Mouse (Mus musculus) CD8-positive naive resting alpha-beta T cell, adult 2 months (primary cell): Measurements from ENCODE around the gene Ift22.

Source experiments
- DNase-seq, 2 experiments: peaks; one replicate each; pipeline ENCODE4 v3.0.0; 2022; ENCODE audit warnings: low read depth in 2 of 2, low spot score in 2 of 2

Ift22 gene

DNA sequence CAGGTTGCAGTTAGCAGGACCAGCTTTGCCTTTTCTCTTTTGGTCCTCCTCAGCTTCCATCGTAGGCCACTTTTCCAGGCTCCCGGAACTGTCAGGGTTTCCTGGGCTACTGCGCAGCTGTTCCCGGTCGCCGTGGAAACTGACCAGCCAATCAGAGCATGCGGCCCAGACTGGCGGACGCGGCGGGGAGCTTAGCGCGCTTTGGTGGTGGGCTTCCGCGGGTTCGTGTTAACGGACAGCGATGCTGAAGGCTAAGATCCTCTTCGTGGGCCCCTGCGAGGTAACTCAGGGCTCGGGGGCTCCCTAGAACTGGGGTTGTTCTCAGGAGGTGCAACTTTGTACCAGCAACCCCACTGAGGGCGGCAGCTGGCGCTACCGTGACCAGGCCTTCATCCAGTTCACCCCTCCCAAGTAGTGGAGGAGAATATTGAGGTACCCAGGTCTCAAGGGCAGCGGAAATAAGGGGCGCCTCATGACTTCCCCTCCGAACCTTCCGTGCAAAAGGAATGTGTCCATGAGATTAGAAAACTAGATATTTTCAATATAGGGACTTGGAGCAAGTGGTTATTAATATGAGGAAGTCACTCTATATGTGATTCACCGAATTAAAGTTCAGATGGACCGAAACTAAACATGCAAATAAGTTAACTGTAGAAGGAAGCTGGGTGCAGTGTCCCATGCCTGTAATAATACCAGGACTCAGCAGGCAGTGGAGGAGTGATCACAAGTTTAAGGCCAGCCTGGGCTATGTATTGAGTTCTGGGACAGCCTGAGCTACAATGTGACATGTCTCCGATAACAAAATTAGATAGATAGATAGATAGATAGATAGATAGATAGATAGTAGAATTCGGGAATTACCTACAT is at the start of gene Ift22:
Gene Ift22 (plus strand): TSS at position 160 of the 867 bp plus-strand sequence.
- DNase-seq, result peak; percentile 47 to 63

DNA sequence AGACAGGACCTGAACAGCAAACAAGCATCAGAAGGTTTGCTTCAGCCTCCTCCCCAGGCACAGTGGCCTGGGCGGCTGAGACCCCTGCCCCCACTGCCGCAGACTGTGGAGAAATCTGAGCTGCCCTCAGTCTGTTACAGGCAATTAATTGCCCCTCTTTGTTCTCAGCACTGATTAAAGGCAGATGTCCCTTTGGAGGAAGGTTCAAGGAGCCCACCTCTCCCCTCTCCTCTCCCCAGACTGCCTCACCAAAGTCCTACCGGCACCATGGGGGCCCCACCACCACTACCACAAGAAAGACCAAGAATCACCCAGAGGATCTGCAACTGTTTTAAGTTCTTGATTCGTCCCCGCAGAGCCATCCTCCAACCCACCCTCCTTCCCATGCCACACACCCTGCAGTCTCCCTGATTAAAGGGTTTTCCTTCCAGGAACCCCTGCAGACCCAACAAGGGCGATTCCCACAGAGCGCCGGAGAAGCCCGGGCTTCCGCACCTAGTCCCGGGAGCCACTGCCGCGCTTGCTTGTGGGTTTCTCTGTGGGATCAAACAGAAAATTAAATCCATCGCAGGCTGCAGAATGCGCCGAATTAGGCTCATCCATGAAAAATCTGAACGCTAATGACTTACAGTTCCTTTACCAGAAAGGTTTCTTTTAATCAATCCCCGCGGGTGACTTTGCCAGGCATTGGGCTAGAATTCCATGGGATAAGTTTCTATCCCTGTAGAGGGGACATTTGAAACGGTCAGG is 46.6 kb upstream of the Ift22 start:
- DNase-seq, result no peak

- no peak for DNase-seq
Measured at GRCm38 (mm10) chr5:136862806-136863205, 45.1 kb upstream of the Ift22 start.

DNA sequence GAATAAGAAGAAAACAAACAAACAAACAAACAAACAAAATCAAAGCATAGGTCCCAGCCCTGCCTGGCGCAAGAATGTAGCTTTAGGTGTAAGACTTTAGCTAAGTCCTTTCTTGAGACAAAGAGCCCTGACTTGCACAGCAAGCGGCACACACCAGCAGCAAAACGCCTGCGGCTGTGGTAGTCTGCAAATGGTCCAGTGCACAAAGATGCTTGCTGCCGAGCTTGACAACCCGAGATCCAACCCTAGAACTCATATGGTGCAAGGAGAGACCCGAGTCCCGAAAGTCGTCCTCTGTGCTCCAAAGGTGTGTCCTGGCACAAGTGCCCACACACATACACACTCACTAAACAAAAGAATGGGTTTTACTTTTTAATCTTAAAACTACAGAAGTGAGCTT is 44.7 kb upstream of the Ift22 start:
- no peak for DNase-seq

GRCm38 (mm10) chr5:136863961-136864674 is 43.8 kb upstream of the Ift22 start:
- DNase-seq, result peak; percentile 34 to 55

GRCm38 (mm10) chr5:136867706-136868105 is 40.2 kb upstream of the Ift22 start:
- DNase-seq, result no peak

- no peak for DNase-seq
Measured at GRCm38 (mm10) chr5:136869451-136870114, 38.4 kb upstream of the Ift22 start.

GRCm38 (mm10) chr5:136872417-136872816 is 35.5 kb upstream of the Ift22 start:
- DNase-seq, result no peak

GRCm38 (mm10) chr5:136874271-136874670 is 33.7 kb upstream of the Ift22 start:
- DNase-seq, result no peak

DNA sequence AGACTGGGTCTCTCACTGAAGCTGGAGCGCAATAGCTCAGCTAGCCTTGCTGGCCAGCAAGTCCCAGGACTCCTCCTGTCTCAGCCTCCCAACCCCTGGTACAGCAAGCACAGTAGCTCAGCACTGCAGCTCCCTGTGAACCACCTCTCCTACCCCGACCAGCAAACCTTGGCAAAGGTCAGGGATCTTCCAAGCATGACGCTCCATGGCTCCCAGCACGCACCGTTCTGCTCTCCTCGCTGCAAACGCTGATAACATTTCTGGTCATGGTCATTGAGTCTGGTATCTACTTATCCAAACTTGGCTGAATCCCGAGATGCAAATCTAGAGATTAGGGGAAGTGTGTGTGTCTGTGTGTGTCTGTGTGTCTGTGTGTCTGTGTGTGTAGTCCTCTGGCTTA is 27.8 kb upstream of the Ift22 start:
- no peak for DNase-seq

- peak; percentile 67 to 79 for DNase-seq
Measured at GRCm38 (mm10) chr5:136881380-136882009, 26.5 kb upstream of the Ift22 start.

- no peak for DNase-seq
Measured at GRCm38 (mm10) chr5:136882055-136882787, 25.7 kb upstream of the Ift22 start.

DNA sequence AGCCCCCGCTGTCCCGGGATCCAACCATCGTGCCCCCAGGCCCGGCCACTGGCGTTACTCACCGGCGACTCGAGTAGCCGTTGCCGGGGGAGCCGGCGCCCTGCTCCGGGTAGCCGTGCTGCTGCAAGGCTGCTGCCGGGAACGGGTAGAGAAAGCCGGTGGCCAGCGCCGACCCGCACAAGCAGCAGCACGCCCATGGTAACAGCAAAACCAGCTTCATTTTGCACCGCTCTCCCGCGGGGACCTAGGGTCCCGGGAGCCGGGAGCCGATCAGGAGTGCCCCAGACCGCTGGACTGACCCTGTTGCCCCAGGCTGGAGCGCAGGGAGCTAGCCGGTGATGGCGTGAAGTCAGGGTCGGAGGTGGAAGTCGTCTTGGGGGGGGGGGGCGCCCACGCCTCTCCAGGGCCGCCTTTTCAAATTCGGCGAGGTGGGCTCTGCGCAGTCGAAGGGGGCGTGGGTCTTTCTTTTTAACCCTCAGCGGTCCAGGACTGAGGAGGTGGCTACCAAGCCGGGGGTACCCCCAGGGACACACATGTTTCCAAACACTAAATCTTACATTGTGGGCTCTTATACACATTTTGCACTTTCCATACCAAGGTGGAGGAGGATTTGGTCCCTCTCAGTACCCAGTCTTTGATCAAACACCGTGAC is 25.0 kb upstream of the Ift22 start, which contains the start of gene Col26a1:
Gene Col26a1 (minus strand): TSS at position 422 of the 652 bp plus-strand sequence.
- DNase-seq, result no peak

DNA sequence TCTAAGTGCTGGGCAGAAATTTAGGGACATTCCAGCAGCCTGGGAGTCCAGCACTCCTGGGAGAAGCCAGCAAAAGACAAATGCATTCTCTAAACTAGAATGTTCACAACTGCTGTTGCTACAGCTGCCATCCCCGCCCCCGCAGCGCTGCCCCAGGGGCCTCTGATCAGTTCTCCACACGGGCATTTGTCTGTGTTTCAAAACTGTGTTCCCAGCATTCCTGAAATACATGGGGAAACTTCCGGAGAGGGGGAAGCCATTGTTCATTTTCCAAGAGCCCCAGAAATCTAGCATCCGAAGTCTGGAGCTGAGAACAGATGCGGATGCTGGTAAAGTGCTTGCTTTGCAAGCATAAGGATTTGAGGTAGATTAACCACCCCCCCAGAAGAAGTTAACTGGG is 21.0 kb upstream of the Ift22 start:
- no peak for DNase-seq

DNA sequence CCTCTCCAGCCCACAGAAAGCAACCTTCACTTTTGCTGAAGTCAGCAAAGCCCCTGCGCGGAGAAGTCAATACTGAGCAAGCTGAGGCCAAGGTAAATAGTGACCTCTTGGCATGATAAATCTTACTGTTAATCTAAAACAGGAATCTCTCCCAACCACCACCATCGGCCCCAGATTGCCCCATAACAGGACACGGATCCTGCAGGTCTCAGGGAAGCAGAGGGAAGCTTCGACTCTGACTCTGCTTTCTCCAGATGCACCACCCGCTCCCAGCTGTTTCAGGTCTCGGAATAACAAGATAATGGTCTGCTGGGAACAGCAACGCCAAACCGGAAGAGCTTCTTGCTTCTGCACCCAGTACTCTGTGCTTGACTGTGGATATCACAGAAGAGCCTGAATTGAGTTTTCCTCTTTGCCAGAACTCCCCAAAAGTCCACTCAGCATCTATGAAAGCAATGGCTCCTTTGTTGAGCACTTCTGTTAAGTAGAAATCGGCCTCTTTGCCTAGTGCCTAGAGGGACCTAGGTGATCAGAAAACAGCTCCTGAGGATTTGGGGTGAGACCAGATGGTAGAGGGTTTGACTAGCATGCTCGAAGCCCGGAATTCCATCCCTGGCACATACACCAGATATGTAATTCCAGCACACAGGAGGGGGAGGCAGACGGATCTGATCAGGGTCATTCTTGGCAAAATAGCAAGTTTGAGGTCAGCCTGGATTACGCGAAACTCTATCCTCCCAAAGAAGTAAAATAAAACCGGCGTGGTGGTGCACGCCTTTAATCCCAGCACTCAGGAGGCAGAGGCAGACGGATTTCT is 19.2 kb upstream of the Ift22 start:
- no peak for DNase-seq

DNA sequence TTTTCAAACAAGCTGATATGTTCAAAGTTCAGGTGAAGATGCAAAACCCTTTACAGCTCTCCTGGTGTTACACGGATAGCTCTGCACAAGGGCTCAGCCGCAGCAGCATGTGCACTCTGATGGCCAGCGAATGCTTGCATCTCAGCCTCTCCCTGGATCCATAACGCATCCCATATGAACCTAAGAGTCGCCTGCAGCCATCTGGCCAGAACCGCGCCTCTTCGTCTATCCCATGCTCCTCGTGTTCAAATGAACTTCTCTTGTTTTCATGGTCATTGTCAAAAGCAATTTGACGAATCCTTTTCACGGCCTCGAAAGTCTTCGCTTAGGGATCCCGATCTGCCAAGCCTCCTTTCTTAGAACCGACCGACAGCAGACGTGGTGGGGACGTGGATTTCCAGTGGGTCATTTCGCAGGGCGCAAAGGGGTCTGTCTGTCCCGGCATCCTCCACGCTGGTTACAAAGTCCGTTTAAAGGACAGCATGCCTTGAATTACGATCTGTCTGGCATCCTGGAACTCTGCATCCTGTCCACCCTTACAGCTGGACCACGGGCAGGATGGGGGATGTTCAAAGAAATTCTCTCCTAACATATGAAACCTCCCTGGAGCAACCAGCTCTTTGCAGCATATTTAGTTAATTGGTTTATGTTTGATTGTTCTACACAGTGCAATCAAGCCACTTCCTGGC is 13.0 kb upstream of the Ift22 start:
- no peak for DNase-seq

- no peak for DNase-seq
Measured at GRCm38 (mm10) chr5:136895529-136895963, 12.4 kb upstream of the Ift22 start.

GRCm38 (mm10) chr5:136904621-136905020 is 3.3 kb upstream of the Ift22 start:
- DNase-seq, result no peak
